Mouse (Mus musculus): ENCODE data around the gene Clca3a1. TPM values are rescaled to one million over a fixed set of nuclear protein-coding genes. Genes with fewer than 3 reads are reported as not detected.
"Not testable (repeated sequence)": the region's sequence is repeated elsewhere in the genome, so short reads cannot be mapped to it uniquely, and the experiment has no call there.

Gene Clca3a1
- polyA plus RNA-seq, 1 experiment: 0.12 TPM

- H3K79me2 ChIP-seq (ENCODE audit: control insufficient read depth, insufficient read depth): no peaks in the 10 kb centered on the region
- H3K4me3 ChIP-seq (ENCODE audit: insufficient read depth, poor library complexity, severe bottlenecking): no peak overlapping the region
- H3K36me3 ChIP-seq (ENCODE audit: control insufficient read depth, insufficient read depth): no peaks in the 10 kb centered on the region
- no peak for TF ChIP-seq MAX (IDR thresholded peaks at IDR 0.05)
- H3K79me3 ChIP-seq (ENCODE audit: low read depth): no peaks in the 10 kb centered on the region
- no peaks in the 10 kb centered on the region for H3K27me3 ChIP-seq (ENCODE audit: control insufficient read depth, insufficient read depth, insufficient read length)
- no peak overlapping the region for H3ac ChIP-seq (ENCODE audit: control insufficient read depth, insufficient read length, low read depth)
These were observed 23.9 kb downstream of the Clca3a1 start for GRCm38 (mm10) chr3:144736831-144737230.

GRCm38 (mm10) chr3:144723455-144723854 lies 37.3 kb downstream of the Clca3a1 start:
- Histone ChIP-seq H3K27me3 (ENCODE audit: control insufficient read depth, insufficient read depth, insufficient read length) (no peaks in the 10 kb centered on the region), H3K4me3 (ENCODE audit: insufficient read depth, poor library complexity, severe bottlenecking) (no peak overlapping the region), H3ac (ENCODE audit: control insufficient read depth, insufficient read length, low read depth) (no peak overlapping the region), H3K79me3 (ENCODE audit: low read depth) (peaks cover 10% of the 10 kb centered on the region), H3K79me2 (ENCODE audit: control insufficient read depth, insufficient read depth) (peaks cover 15% of the 10 kb centered on the region), H3K36me3 (ENCODE audit: control insufficient read depth, insufficient read depth) (no peaks in the 10 kb centered on the region)
- TF ChIP-seq CEBPB (IDR thresholded peaks at IDR 0.05; ENCODE audit: low read depth): no peak
- no peak for TF ChIP-seq MYOG (IDR thresholded peaks at IDR 0.05; ENCODE audit: control insufficient read depth, extremely low read depth, insufficient read length)
- TF ChIP-seq CTCF (IDR thresholded peaks at IDR 0.05; ENCODE audit: control insufficient read depth, insufficient read depth, insufficient read length): peak; percentile 36
- TF ChIP-seq USF1 (IDR thresholded peaks at IDR 0.05; ENCODE audit: low read depth): no peak
- no peak for TF ChIP-seq MAX (IDR thresholded peaks at IDR 0.05)
- no peak for TF ChIP-seq FOSL1 (IDR thresholded peaks at IDR 0.05; ENCODE audit: insufficient read depth, low read length, poor library complexity, severe bottlenecking)
- TF ChIP-seq MYOD1 (IDR thresholded peaks at IDR 0.05; ENCODE audit: control insufficient read depth, insufficient read length, low read depth): no peak

- H3K36me3 ChIP-seq (ENCODE audit: control insufficient read depth, insufficient read depth): not testable (repeated sequence)
These were observed 38.2 kb downstream of the Clca3a1 start for GRCm38 (mm10) chr3:144722566-144722965.

GRCm38 (mm10) chr3:144721860-144722256 lies 38.9 kb downstream of the Clca3a1 start:
- no peak overlapping the region for H3K4me3 ChIP-seq (ENCODE audit: insufficient read depth, poor library complexity, severe bottlenecking)
- H3K36me3 ChIP-seq (ENCODE audit: control insufficient read depth, insufficient read depth): peaks cover 12% of the 10 kb centered on the region
- no peak overlapping the region for H3ac ChIP-seq (ENCODE audit: control insufficient read depth, insufficient read length, low read depth)
- H3K79me2 ChIP-seq (ENCODE audit: control insufficient read depth, insufficient read depth): peaks cover 31% of the 10 kb centered on the region
- H3K27me3 ChIP-seq (ENCODE audit: control insufficient read depth, insufficient read depth, insufficient read length): no peaks in the 10 kb centered on the region
- H3K79me3 ChIP-seq (ENCODE audit: low read depth): peaks cover 26% of the 10 kb centered on the region
- no peak for TF ChIP-seq MYOG (IDR thresholded peaks at IDR 0.05; ENCODE audit: control insufficient read depth, extremely low read depth, insufficient read length)
- no peak for TF ChIP-seq MAX (IDR thresholded peaks at IDR 0.05)
- TF ChIP-seq FOSL1 (IDR thresholded peaks at IDR 0.05; ENCODE audit: insufficient read depth, low read length, poor library complexity, severe bottlenecking): no peak
- no peak for TF ChIP-seq MYOD1 (IDR thresholded peaks at IDR 0.05; ENCODE audit: control insufficient read depth, insufficient read length, low read depth)
- TF ChIP-seq CTCF (IDR thresholded peaks at IDR 0.05; ENCODE audit: control insufficient read depth, insufficient read depth, insufficient read length): no peak
- TF ChIP-seq USF1 (IDR thresholded peaks at IDR 0.05; ENCODE audit: low read depth): no peak
- no peak for TF ChIP-seq CEBPB (IDR thresholded peaks at IDR 0.05; ENCODE audit: low read depth)

More at GRCm38 (mm10) chr3:144722566-144722965, 38.2 kb downstream of the Clca3a1 start:
- Histone ChIP-seq H3K79me2 (ENCODE audit: control insufficient read depth, insufficient read depth) (peaks cover 24% of the 10 kb centered on the region), H3K79me3 (ENCODE audit: low read depth) (peaks cover 19% of the 10 kb centered on the region)
- H3K4me3 ChIP-seq (ENCODE audit: insufficient read depth, poor library complexity, severe bottlenecking); H3ac ChIP-seq (ENCODE audit: control insufficient read depth, insufficient read length, low read depth); H3K27me3 ChIP-seq (ENCODE audit: control insufficient read depth, insufficient read depth, insufficient read length): not testable (repeated sequence)

- Histone ChIP-seq H3K79me2 (ENCODE audit: control insufficient read depth, insufficient read depth) (peaks cover 37% of the 10 kb centered on the region), H3ac (ENCODE audit: control insufficient read depth, insufficient read length, low read depth) (no peak overlapping the region), H3K79me3 (ENCODE audit: low read depth) (peaks cover 31% of the 10 kb centered on the region), H3K4me3 (ENCODE audit: insufficient read depth, poor library complexity, severe bottlenecking) (no peak overlapping the region), H3K27me3 (ENCODE audit: control insufficient read depth, insufficient read depth, insufficient read length) (no peaks in the 10 kb centered on the region), H3K36me3 (ENCODE audit: control insufficient read depth, insufficient read depth) (peaks cover 15% of the 10 kb centered on the region)
- TF ChIP-seq CEBPB (IDR thresholded peaks at IDR 0.05; ENCODE audit: low read depth): no peak
These were observed 39.5 kb downstream of the Clca3a1 start for GRCm38 (mm10) chr3:144721077-144721859.

GRCm38 (mm10) chr3:144719901-144720747 lies 40.7 kb downstream of the Clca3a1 start, which contains the start of gene Sh3glb1:
Gene Sh3glb1 (minus strand): TSS chr3:144720335.
- Histone ChIP-seq H3K79me2 (ENCODE audit: control insufficient read depth, insufficient read depth) (peaks cover 48% of the 10 kb centered on the region), H3K4me3 (ENCODE audit: insufficient read depth, poor library complexity, severe bottlenecking) (peak within 1 kb of the TSS; percentile 95), H3K27me3 (ENCODE audit: control insufficient read depth, insufficient read depth, insufficient read length) (no peaks in the 10 kb centered on the region), H3K36me3 (ENCODE audit: control insufficient read depth, insufficient read depth) (peaks cover 19% of the 10 kb centered on the region), H3ac (ENCODE audit: control insufficient read depth, insufficient read length, low read depth) (peak within 1 kb of the TSS; percentile 78), H3K79me3 (ENCODE audit: low read depth) (peaks cover 43% of the 10 kb centered on the region)
- TF ChIP-seq USF1 (IDR thresholded peaks at IDR 0.05; ENCODE audit: low read depth): no peak
- TF ChIP-seq MYOD1 (IDR thresholded peaks at IDR 0.05; ENCODE audit: control insufficient read depth, insufficient read length, low read depth): peak; percentile 44
- TF ChIP-seq MAX (IDR thresholded peaks at IDR 0.05): no peak
- TF ChIP-seq MYOG (IDR thresholded peaks at IDR 0.05; ENCODE audit: control insufficient read depth, extremely low read depth, insufficient read length): no peak
- peak; percentile 96 for TF ChIP-seq CTCF (IDR thresholded peaks at IDR 0.05; ENCODE audit: control insufficient read depth, insufficient read depth, insufficient read length)
